Mouse (Mus musculus): ENCODE measurements at regions not wholly inside any gene's neighbourhood (a gene's known extent, or its start where the extent isn't known, plus 50 kb on each side); places are given as distances from the start of the nearest gene placed in this dataset.

GRCm38 (mm10) chr6:25321446-25321845, 365.3 kb upstream of the Tmem229a start:
- DNase-seq (ENCODE audit: low spot score) (no peak), ATAC-seq (ENCODE audit: low FRiP score, low read depth) (no peak)
- no peaks in the 10 kb centered on the region for H3K9me3 ChIP-seq (ENCODE audit: control insufficient read depth, low read length)
- H3K4me3 ChIP-seq (replicated peaks; ENCODE audit: low read length) = no peak overlapping the region
- H3K27me3 ChIP-seq (ENCODE audit: control insufficient read depth, insufficient read depth, low read length) = no peaks in the 10 kb centered on the region
- no peak overlapping the region for H3K9ac ChIP-seq (ENCODE audit: low read depth, low read length, severe bottlenecking)
- no peak overlapping the region for H3K27ac ChIP-seq (replicated peaks; ENCODE audit: low read depth, low read length)
- H3K4me2 ChIP-seq (replicated peaks; ENCODE audit: low read depth, low read length, severe bottlenecking) = no peak overlapping the region
- no peaks in the 10 kb centered on the region for H3K4me1 ChIP-seq (ENCODE audit: control insufficient read depth, insufficient read depth, low read length)
- WGBS = 69% methylated on average over 1 of the region's 1 CpGs
- H3K36me3 ChIP-seq (ENCODE audit: control insufficient read depth, insufficient read depth, low read length) = no peaks in the 10 kb centered on the region
- no peak for TF ChIP-seq POLR2A (IDR thresholded peaks at IDR 0.05; ENCODE audit: borderline replicate concordance, extremely low read depth, insufficient read depth, insufficient read length)

- H3K4me1 ChIP-seq (ENCODE audit: control insufficient read depth, insufficient read depth, low read length) = no peaks in the 10 kb centered on the region
- no peak overlapping the region for H3K4me2 ChIP-seq (replicated peaks; ENCODE audit: low read depth, low read length, severe bottlenecking)
- DNase-seq (ENCODE audit: low spot score) (no peak), ATAC-seq (ENCODE audit: low FRiP score, low read depth) (no peak)
- no peaks in the 10 kb centered on the region for H3K27me3 ChIP-seq (ENCODE audit: control insufficient read depth, insufficient read depth, low read length)
- TF ChIP-seq POLR2A (IDR thresholded peaks at IDR 0.05; ENCODE audit: borderline replicate concordance, extremely low read depth, insufficient read depth, insufficient read length) = no peak
- 86% methylated on average over 6 of the region's 6 CpGs for WGBS
- no peak overlapping the region for H3K4me3 ChIP-seq (replicated peaks; ENCODE audit: low read length)
- H3K36me3 ChIP-seq (ENCODE audit: control insufficient read depth, insufficient read depth, low read length) = no peaks in the 10 kb centered on the region
- H3K9ac ChIP-seq (ENCODE audit: low read depth, low read length, severe bottlenecking) = no peak overlapping the region
- no peaks in the 10 kb centered on the region for H3K9me3 ChIP-seq (ENCODE audit: control insufficient read depth, low read length)
- H3K27ac ChIP-seq (replicated peaks; ENCODE audit: low read depth, low read length) = no peak overlapping the region
Measured at GRCm38 (mm10) chr6:25320291-25320844, 364.3 kb upstream of the Tmem229a start.

GRCm38 (mm10) chr6:25307471-25307870, 351.4 kb upstream of the Tmem229a start:
- Histone ChIP-seq H3K27me3 (ENCODE audit: control insufficient read depth, insufficient read depth, low read length) (no peaks in the 10 kb centered on the region), H3K9ac (ENCODE audit: low read depth, low read length, severe bottlenecking) (no peak overlapping the region), H3K27ac (replicated peaks; ENCODE audit: low read depth, low read length) (no peak overlapping the region), H3K36me3 (ENCODE audit: control insufficient read depth, insufficient read depth, low read length) (no peaks in the 10 kb centered on the region), H3K4me1 (ENCODE audit: control insufficient read depth, insufficient read depth, low read length) (no peaks in the 10 kb centered on the region), H3K4me3 (replicated peaks; ENCODE audit: low read length) (no peak overlapping the region), H3K4me2 (replicated peaks; ENCODE audit: low read depth, low read length, severe bottlenecking) (no peak overlapping the region), H3K9me3 (ENCODE audit: control insufficient read depth, low read length) (no peaks in the 10 kb centered on the region)
- no peak for TF ChIP-seq POLR2A (IDR thresholded peaks at IDR 0.05; ENCODE audit: borderline replicate concordance, extremely low read depth, insufficient read depth, insufficient read length)
- DNase-seq (ENCODE audit: low spot score) = no peak
- no peak for ATAC-seq (ENCODE audit: low FRiP score, low read depth)

- no peaks in the 10 kb centered on the region for H3K36me3 ChIP-seq (ENCODE audit: control insufficient read depth, insufficient read depth, low read length)
- H3K27me3 ChIP-seq (ENCODE audit: control insufficient read depth, insufficient read depth, low read length) = no peaks in the 10 kb centered on the region
- no peak overlapping the region for H3K4me2 ChIP-seq (replicated peaks; ENCODE audit: low read depth, low read length, severe bottlenecking)
- no peaks in the 10 kb centered on the region for H3K4me1 ChIP-seq (ENCODE audit: control insufficient read depth, insufficient read depth, low read length)
- TF ChIP-seq POLR2A (IDR thresholded peaks at IDR 0.05; ENCODE audit: borderline replicate concordance, extremely low read depth, insufficient read depth, insufficient read length) = no peak
- H3K27ac ChIP-seq (replicated peaks; ENCODE audit: low read depth, low read length) = no peak overlapping the region
- H3K4me3 ChIP-seq (replicated peaks; ENCODE audit: low read length) = no peak overlapping the region
- DNase-seq (ENCODE audit: low spot score) = no peak
- no peak overlapping the region for H3K9ac ChIP-seq (ENCODE audit: low read depth, low read length, severe bottlenecking)
- H3K9me3 ChIP-seq (ENCODE audit: control insufficient read depth, low read length) = no peaks in the 10 kb centered on the region
- 76% methylated on average over 4 of the region's 4 CpGs for WGBS
- ATAC-seq (ENCODE audit: low FRiP score, low read depth) = no peak
Measured at GRCm38 (mm10) chr6:25304844-25305504, 348.9 kb upstream of the Tmem229a start.

GRCm38 (mm10) chr6:25291613-25292012, 335.5 kb upstream of the Tmem229a start:
- Histone ChIP-seq H3K9ac (ENCODE audit: low read depth, low read length, severe bottlenecking) (no peak overlapping the region), H3K36me3 (ENCODE audit: control insufficient read depth, insufficient read depth, low read length) (no peaks in the 10 kb centered on the region), H3K4me3 (replicated peaks; ENCODE audit: low read length) (no peak overlapping the region), H3K27ac (replicated peaks; ENCODE audit: low read depth, low read length) (no peak overlapping the region), H3K9me3 (ENCODE audit: control insufficient read depth, low read length) (no peaks in the 10 kb centered on the region), H3K27me3 (ENCODE audit: control insufficient read depth, insufficient read depth, low read length) (no peaks in the 10 kb centered on the region), H3K4me2 (replicated peaks; ENCODE audit: low read depth, low read length, severe bottlenecking) (no peak overlapping the region), H3K4me1 (ENCODE audit: control insufficient read depth, insufficient read depth, low read length) (no peaks in the 10 kb centered on the region)
- 71% methylated on average over 1 of the region's 1 CpGs for WGBS
- TF ChIP-seq POLR2A (IDR thresholded peaks at IDR 0.05; ENCODE audit: borderline replicate concordance, extremely low read depth, insufficient read depth, insufficient read length) = no peak
- DNase-seq (ENCODE audit: low spot score) (no peak), ATAC-seq (ENCODE audit: low FRiP score, low read depth) (no peak)
